Mouse (Mus musculus): ENCODE results near the gene Lfng.

- TF ChIP-seq POLR2A (IDR thresholded peaks at IDR 0.05; ENCODE audit: extremely low read depth, insufficient read depth, low read length): no peak
- no peak for TF ChIP-seq CTCF (IDR thresholded peaks at IDR 0.05; ENCODE audit: low read depth, low read length)
These were observed 27.9 kb downstream of the Lfng start for GRCm38 (mm10) chr5:140634798-140635722.
